9 mouse cellular contexts compared by ENCODE assay signal in the genomic region with DNA sequence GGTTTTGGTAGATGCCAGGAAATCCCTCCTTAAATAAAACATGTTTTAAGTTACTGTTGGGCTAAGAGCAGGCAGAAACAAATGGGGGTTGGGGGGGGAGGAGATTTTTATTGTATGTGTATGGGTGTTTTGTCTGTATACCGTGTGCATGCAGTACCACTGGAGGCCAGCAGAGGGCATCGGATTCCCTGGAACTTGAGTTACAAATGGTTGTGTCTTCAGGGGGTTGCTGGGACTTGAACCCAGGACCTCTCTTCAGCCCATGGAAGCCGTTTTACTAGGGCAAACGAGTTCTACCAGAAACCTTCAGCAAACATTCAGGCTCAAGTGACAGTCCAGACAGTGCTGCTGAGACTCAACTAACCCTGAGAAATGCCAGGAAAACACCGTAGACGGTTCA. TPM values are rescaled to one million over a fixed set of nuclear protein-coding genes. Genes with fewer than 3 reads are reported as not detected.
DNase-seq lines count a peak whose midpoint lies in the region; ATAC-seq and TF ChIP-seq lines count a peak whose summit lies in the region.
"Had no signal": no experiment of that assay in that cellular context is flagged by ENCODE, and none has a peak within 500 bp of the region (broad histone marks: within the 10 kb centered on the region; RNA-seq: fewer than 3 reads in every experiment).

No protein-coding gene starts in this region.

- peak; percentile 67 for TF ChIP-seq CTCF in stomach, postnatal 0 days (IDR thresholded peaks at IDR 0.05; ENCODE audit: low read depth)

- no peaks in the 10 kb centered on the region for H3K27me3 ChIP-seq in midbrain, embryonic 10.5 days (ENCODE audit: low read depth, poor library complexity, severe bottlenecking)
- H3K27me3 ChIP-seq in midbrain, embryonic 16.5 days (ENCODE audit: control insufficient read depth, insufficient read depth, low read depth, low read length) = no peaks in the 10 kb centered on the region
- no peaks in the 10 kb centered on the region for H3K27me3 ChIP-seq in stomach, postnatal 0 days (ENCODE audit: control insufficient read depth, insufficient read depth, low read length)
- H3K27me3 ChIP-seq in forebrain, embryonic 12.5 days = no peaks in the 10 kb centered on the region
- H3K27me3 ChIP-seq: neural tube, embryonic 12.5 days had no signal

- no peaks in the 10 kb centered on the region; the same call in 1 of the 2 replicates for H3K9me3 ChIP-seq in midbrain, embryonic 10.5 days (replicated peaks)
- no peaks in the 10 kb centered on the region for H3K9me3 ChIP-seq in midbrain, embryonic 16.5 days (replicated peaks; ENCODE audit: control insufficient read depth, low read length, poor library complexity, severe bottlenecking)
- no peaks in the 10 kb centered on the region for H3K9me3 ChIP-seq in stomach, postnatal 0 days (ENCODE audit: control insufficient read depth, low read length)
- H3K9me3 ChIP-seq in forebrain, embryonic 12.5 days = no peaks in the 10 kb centered on the region
- H3K9me3 ChIP-seq: neural tube, embryonic 12.5 days had no signal

- DNase-seq in embryo, embryonic 10 days (ENCODE audit: low spot score) = peak; percentile 49
- DNase-seq in embryo, embryonic 11 days = no peak
- peak; percentile 39 for DNase-seq in midbrain, embryonic 10.5 days (ENCODE audit: low spot score)
- DNase-seq in embryo, embryonic 9.5 days (ENCODE audit: extremely low spot score) = peak; percentile 41
- DNase-seq in stomach, postnatal 0 days (ENCODE audit: low spot score) = no peak
- no peak for DNase-seq in layer of hippocampus, adult 8-10 months (ENCODE audit: low spot score in 2 of 2)

- no peak for TF ChIP-seq EP300 in stomach, postnatal 0 days (optimal IDR thresholded peaks at IDR 0.05)

- no peak overlapping the region for H3K9ac ChIP-seq in midbrain, embryonic 16.5 days (ENCODE audit: low read depth, low read length)
- no peak overlapping the region for H3K9ac ChIP-seq in stomach, postnatal 0 days (ENCODE audit: low read length)
- H3K9ac ChIP-seq in forebrain, embryonic 12.5 days = no peak overlapping the region
- H3K9ac ChIP-seq: neural tube, embryonic 12.5 days had no signal

- peaks cover 5% of the 10 kb centered on the region; the same call in 1 of the 2 replicates for H3K4me1 ChIP-seq in midbrain, embryonic 10.5 days
- no peaks in the 10 kb centered on the region; the same call in 1 of the 2 replicates for H3K4me1 ChIP-seq in midbrain, embryonic 16.5 days (ENCODE audit: control insufficient read depth, insufficient read depth, low read length)
- H3K4me1 ChIP-seq in stomach, postnatal 0 days (replicated peaks; ENCODE audit: control insufficient read depth, insufficient read depth) = no peaks in the 10 kb centered on the region
- peaks cover 11% of the 10 kb centered on the region; the same call in 1 of the 2 replicates for H3K4me1 ChIP-seq in forebrain, embryonic 12.5 days

- H3K4me2 ChIP-seq in midbrain, embryonic 16.5 days (ENCODE audit: low read length) = no peak overlapping the region
- no peak overlapping the region for H3K4me2 ChIP-seq in stomach, postnatal 0 days (replicated peaks; ENCODE audit: low read depth)
- H3K4me2 ChIP-seq in forebrain, embryonic 12.5 days = no peak overlapping the region
- H3K4me2 ChIP-seq: neural tube, embryonic 12.5 days had no signal

- peaks cover 77% of the 10 kb centered on the region for H3K36me3 ChIP-seq in midbrain, embryonic 10.5 days
- peaks cover 24% of the 10 kb centered on the region for H3K36me3 ChIP-seq in midbrain, embryonic 16.5 days (ENCODE audit: control insufficient read depth, insufficient read depth, low read length)
- H3K36me3 ChIP-seq in stomach, postnatal 0 days (ENCODE audit: control insufficient read depth, insufficient read depth, low read length) = peaks cover 3% of the 10 kb centered on the region; the same call in 1 of the 2 replicates
- H3K36me3 ChIP-seq in forebrain, embryonic 12.5 days (replicated peaks) = peaks cover 53% of the 10 kb centered on the region

- H3K4me3 ChIP-seq in midbrain, embryonic 10.5 days = no peak overlapping the region
- no peak overlapping the region for H3K4me3 ChIP-seq in midbrain, embryonic 16.5 days (ENCODE audit: low read depth, low read length)
- H3K4me3 ChIP-seq in stomach, postnatal 0 days (ENCODE audit: low read depth, low read length) = no peak overlapping the region
- H3K4me3 ChIP-seq in forebrain, embryonic 12.5 days (replicated peaks) = no peak overlapping the region
- H3K4me3 ChIP-seq: neural tube, embryonic 12.5 days had no signal

- 88% methylated on average over 6 of the region's 6 CpGs for WGBS in midbrain, embryonic 10.5 days
- WGBS in midbrain, embryonic 16.5 days = 93% methylated on average over 6 of the region's 6 CpGs
- WGBS in stomach, postnatal 0 days = 90% methylated on average over 6 of the region's 6 CpGs
- 88% methylated on average over 6 of the region's 6 CpGs for WGBS in forebrain, embryonic 12.5 days

- H3K27ac ChIP-seq in midbrain, embryonic 10.5 days (replicated peaks) = no peak overlapping the region
- no peak overlapping the region for H3K27ac ChIP-seq in midbrain, embryonic 16.5 days (ENCODE audit: low read length)
- H3K27ac ChIP-seq in stomach, postnatal 0 days (replicated peaks) = no peak overlapping the region
- H3K27ac ChIP-seq in forebrain, embryonic 12.5 days = no peak overlapping the region
- H3K27ac ChIP-seq: neural tube, embryonic 12.5 days had no signal

- ATAC-seq in midbrain, embryonic 16.5 days = no peak
- ATAC-seq in stomach, postnatal 0 days (ENCODE audit: low FRiP score, low TSS enrichment) = no peak
- ATAC-seq in forebrain, embryonic 12.5 days (ENCODE audit: low FRiP score) = no peak

RNA-seq across cellular contexts. Expression of a gene that starts 41.9 kb away (rescaled TPM):
- polyA plus RNA-seq in midbrain, embryonic 10.5 days (2016; fragmentation: Nextera tagmentation; extraction: Ambion mirVana) = 51.4 and 57.4 TPM in 2 replicates
- 40.6 and 51.2 TPM in 2 replicates for polyA plus RNA-seq in midbrain, embryonic 16.5 days (2015; fragmentation: Nextera tagmentation; extraction: Ambion mirVana)
- 15.0 and 17.7 TPM in 2 replicates for polyA plus RNA-seq in stomach, postnatal 0 days (2015; fragmentation: Nextera tagmentation; extraction: Ambion mirVana)
- total RNA-seq in layer of hippocampus, adult 8-10 months (2022) = 10 to 100 TPM; 27.6 to 44.9 (median 35.3) TPM
- polyA plus RNA-seq in forebrain, embryonic 12.5 days (2016; fragmentation: Nextera tagmentation; extraction: Ambion mirVana) = 70.7 and 72.0 TPM in 2 replicates

Comparison
In these comparisons a context has a peak if more than half of its experiments do, and no peak if none do; other contexts are left out.
1. DNase-seq: peak in embryo, embryonic 10 days (single experiment), midbrain, embryonic 10.5 days (single experiment) and embryo, embryonic 9.5 days (single experiment); none in embryo, embryonic 11 days (single experiment), stomach, postnatal 0 days (single experiment) and layer of hippocampus, adult 8-10 months (0 of 2).